Mouse (Mus musculus) forebrain, embryonic 12.5 days (tissue): ENCODE results near the gene Mpp2. TPM values are rescaled to one million over a fixed set of nuclear protein-coding genes. Genes with fewer than 3 reads are reported as not detected.

Experiments
- ATAC-seq: fragments of 200-750 bp; cut with Nextera tagmentation; 2 replicates; pipeline ENCODE4 v1.8.0; 2017; ENCODE audit warnings: moderate TSS enrichment; ENCODE audit not compliant: low FRiP score
- H3K27ac ChIP-seq: fragments of 300-500 bp; sonication (generic); 2 replicates; pipeline ENCODE4 v1.5.1; 2016; ENCODE audit warnings: mild to moderate bottlenecking
- H3K27me3 ChIP-seq: fragments of 300-500 bp; sonication (generic); 2 replicates; pipeline ENCODE4 v1.6.1; 2016; ENCODE audit warnings: mild to moderate bottlenecking
- H3K36me3 ChIP-seq: fragments of 300-500 bp; sonication (generic); replicated peaks from 2 replicates; pipeline ENCODE4 v1.6.1; 2016; ENCODE audit warnings: mild to moderate bottlenecking
- H3K4me1 ChIP-seq: fragments of 300-500 bp; sonication (generic); 2 replicates; pipeline ENCODE4 v1.6.1; 2016
- H3K4me2 ChIP-seq: fragments of 300-500 bp; sonication (generic); 2 replicates; pipeline ENCODE4 v1.6.1; 2016; ENCODE audit warnings: mild to moderate bottlenecking, moderate library complexity
- H3K4me3 ChIP-seq: fragments of 300-500 bp; sonication (generic); replicated peaks from 2 replicates; pipeline ENCODE4 v1.5.1; 2016; ENCODE audit warnings: mild to moderate bottlenecking
- H3K9ac ChIP-seq: fragments of 300-500 bp; sonication (generic); 2 replicates; pipeline ENCODE4 v1.6.1; 2016; ENCODE audit warnings: mild to moderate bottlenecking
- H3K9me3 ChIP-seq: fragments of 300-500 bp; sonication (generic); 2 replicates; pipeline ENCODE4 v1.6.1; 2016
- WGBS: fragments of 180-500 bp; shearing (Covaris S2); methylation state at CpG from one replicate; pipeline ENCODE4 v1.1.7; 2016; 5-methylcytosine and 5-hydroxymethylcytosine counted together
- polyA plus RNA-seq: library from polyadenylated mRNA; unstranded; fragments of >200 nt; fragmentation: Nextera tagmentation; extraction: Ambion mirVana; gene quantifications from 2 replicates; pipeline ENCODE4 v1.2.1, GENCODE M21; 2016

Gene Mpp2
- polyA plus RNA-seq, 1 experiment from 2014 or later = 24.9 TPM

DNA sequence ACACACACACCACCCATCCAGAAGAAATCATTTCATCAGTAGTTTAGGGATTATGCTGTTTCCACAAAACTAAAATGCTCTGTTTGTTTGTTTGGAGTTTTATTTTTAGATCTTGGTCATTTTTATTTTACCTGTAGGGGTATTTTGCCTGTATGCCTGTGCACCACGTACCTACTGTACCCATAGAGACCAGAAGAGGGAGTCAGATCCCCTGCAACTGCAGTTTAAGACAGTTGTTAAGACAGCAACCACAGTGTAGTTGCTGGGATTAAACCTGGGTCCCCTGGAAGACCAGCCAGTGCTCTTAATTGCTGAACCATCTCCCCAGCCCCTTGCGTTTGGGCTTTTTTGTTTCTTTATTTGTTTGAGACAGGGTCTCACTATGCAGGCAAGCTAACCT, 19.3 kb downstream of the Mpp2 start:
- 29% methylated on average over 2 of the region's 2 CpGs for WGBS
- Histone ChIP-seq H3K4me1 (peaks cover 7% of the 10 kb centered on the region), H3K27ac (no peak overlapping the region), H3K36me3 (peaks cover 6% of the 10 kb centered on the region), H3K4me2 (no peak overlapping the region), H3K9me3 (no peaks in the 10 kb centered on the region), H3K9ac (no peak overlapping the region), H3K4me3 (no peak overlapping the region), H3K27me3 (no peaks in the 10 kb centered on the region)
- ATAC-seq = no peak

DNA sequence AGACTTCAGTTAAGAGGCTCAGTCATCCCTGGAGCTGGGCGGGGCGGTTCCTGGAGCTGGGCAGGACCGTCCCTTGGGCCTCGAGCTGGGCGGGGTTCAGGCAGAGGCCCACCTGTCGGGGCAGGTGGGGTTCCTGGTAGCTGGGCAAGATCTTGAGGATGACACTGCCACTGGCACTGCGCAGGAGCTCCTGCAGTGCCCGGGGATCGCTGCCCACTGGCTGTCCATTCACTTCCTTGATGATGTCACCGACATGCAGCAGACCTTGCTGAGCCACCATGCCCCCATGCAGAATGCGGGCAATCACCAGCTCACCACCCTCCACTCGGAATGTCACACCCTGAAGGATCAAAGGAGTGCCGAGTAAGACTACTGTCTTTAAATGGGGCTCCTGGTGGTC, 25.2 kb downstream of the Mpp2 start:
- Histone ChIP-seq H3K4me3 (no peak overlapping the region), H3K9ac (0 out of 2 replicates have a peak overlapping the region, but pooled peaks have one; percentile 17), H3K9me3 (no peaks in the 10 kb centered on the region), H3K4me1 (peaks cover 8% of the 10 kb centered on the region), H3K36me3 (peaks cover 39% of the 10 kb centered on the region), H3K27me3 (peaks cover 16% of the 10 kb centered on the region), H3K4me2 (no peak overlapping the region), H3K27ac (no peak overlapping the region)
- 80% methylated on average over 13 of the region's 13 CpGs for WGBS
- ATAC-seq = no peak

DNA sequence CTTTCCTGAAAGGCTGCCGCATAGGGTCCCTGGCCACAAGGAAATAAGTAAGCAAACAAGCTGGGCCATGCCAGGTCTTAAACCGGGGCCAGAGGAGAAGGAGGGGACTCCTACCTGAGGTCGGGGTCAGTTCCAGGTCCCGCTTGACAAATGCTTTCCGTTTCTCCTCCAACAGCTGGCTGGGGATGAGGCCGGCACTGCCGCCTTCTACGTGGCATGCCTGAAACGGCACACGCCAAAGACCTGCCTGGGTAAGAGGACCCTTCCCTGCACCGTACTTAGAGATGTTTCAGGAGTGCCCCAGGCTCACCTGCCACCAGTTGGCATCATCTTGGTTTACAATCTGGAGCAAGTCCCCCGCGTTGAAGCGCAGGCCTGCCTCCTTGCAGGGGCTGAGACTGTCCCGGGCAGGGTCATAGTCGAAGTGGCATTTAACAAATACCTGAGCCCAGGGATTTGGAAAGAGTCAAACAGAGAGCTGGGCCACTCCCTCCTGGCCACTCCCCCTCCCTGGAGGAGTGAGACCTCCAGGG, 26.3 kb downstream of the Mpp2 start:
- Histone ChIP-seq H3K9me3 (no peaks in the 10 kb centered on the region), H3K4me2 (peak overlapping the region; percentile 76; the same call in 1 of the 2 replicates), H3K9ac (0 out of 2 replicates have a peak overlapping the region, but pooled peaks have one; percentile 65), H3K4me3 (peak overlapping the region; percentile 40; the same call in 1 of the 2 replicates), H3K27me3 (peaks cover 16% of the 10 kb centered on the region), H3K27ac (no peak overlapping the region), H3K36me3 (peaks cover 45% of the 10 kb centered on the region), H3K4me1 (peaks cover 8% of the 10 kb centered on the region)
- no peak for ATAC-seq
- WGBS = 30% methylated on average over 16 of the region's 16 CpGs

DNA sequence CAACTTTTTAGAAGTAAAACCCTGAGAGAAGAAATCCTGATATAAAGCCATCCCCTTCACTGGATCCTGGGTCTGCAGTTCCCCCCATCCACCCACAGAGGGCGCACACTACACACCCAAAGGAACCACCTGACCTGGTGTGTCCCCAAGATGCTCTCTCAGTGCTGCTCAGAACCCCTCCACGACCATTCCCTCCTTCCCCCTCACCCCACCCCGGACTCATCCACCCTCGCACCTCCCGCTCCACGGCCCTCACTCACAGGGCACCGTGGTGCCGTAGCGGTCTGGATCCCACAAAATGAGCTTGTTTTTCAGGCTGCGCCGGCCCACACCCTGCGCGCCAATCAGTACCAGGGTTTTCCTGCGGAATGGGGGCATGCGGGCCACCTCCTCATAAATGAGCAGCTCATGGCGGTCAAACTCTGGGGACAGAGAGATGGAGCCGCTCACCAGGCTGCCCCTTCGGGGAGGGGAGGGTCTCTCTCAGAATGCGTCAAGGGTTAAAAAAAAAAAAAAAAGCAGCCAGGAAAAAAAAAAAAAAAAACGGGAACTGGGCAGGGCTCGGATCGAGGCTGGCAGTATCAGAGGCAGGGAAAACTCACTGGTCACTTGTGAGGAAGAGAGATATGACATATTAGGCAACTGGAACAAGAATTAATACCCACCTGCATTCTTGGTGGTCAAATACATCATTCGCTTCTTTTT, 26.9 kb downstream of the Mpp2 start:
- Histone ChIP-seq H3K4me1 (peaks cover 8% of the 10 kb centered on the region), H3K36me3 (peaks cover 48% of the 10 kb centered on the region), H3K27ac (no peak overlapping the region), H3K9ac (peak overlapping the region; percentile 65), H3K9me3 (no peaks in the 10 kb centered on the region), H3K27me3 (peaks cover 16% of the 10 kb centered on the region), H3K4me3 (peak overlapping the region; percentile 40), H3K4me2 (peak overlapping the region; percentile 76)
- peak; percentile 85 for ATAC-seq
- 2% methylated on average over 22 of the region's 23 CpGs for WGBS

DNA sequence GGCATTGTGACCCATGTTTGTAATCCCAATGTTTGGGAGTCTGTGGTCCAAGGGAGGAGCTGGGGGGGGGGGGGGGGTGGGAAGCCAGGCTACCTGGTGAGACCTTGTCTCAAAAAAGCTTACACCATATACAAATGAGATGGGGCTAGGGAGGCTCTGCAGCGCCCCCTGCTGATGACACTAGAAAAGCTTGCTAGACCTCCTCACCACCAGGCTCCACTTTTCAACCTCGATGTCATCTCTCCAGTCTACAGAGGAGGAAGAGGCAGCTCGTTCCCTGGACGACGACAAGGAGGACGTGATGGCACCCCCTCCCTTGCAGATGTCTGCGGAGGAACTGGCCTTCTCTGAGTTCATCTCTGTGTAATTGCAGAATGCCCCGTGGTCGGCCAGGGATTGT, 34.5 kb downstream of the Mpp2 start:
- 29% methylated on average over 9 of the region's 9 CpGs for WGBS
- ATAC-seq = no peak
- Histone ChIP-seq H3K9ac (no peak overlapping the region), H3K9me3 (no peaks in the 10 kb centered on the region), H3K27ac (no peak overlapping the region), H3K27me3 (0 out of 2 replicates have a peak, but pooled peaks cover 3% of the 10 kb centered on the region), H3K36me3 (peaks cover 16% of the 10 kb centered on the region), H3K4me3 (no peak overlapping the region), H3K4me1 (no peaks in the 10 kb centered on the region), H3K4me2 (no peak overlapping the region)

DNA sequence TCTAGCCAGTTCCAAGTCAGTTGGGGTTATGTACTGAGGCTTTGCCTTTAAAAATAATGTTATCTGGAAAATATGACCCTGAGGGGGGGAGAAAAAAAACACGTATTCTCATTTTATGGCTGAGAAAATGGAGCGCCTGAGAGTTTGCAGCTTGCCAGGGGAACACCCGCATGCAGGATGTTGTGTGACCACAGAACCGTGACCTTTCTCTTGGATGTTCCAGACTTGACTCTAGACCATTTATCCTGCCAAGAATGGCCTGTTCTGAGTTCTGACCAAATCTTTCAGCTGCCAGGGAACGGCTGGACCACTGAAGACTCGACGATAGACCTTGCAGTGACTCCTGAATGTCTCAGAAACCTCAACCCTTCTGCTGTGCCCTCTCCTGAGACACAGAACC, 35.1 kb downstream of the Mpp2 start:
- H3K4me2 ChIP-seq = no peak overlapping the region
- H3K4me1 ChIP-seq = no peaks in the 10 kb centered on the region
- no peak for ATAC-seq
- H3K27ac ChIP-seq = no peak overlapping the region
- 0 out of 2 replicates have a peak, but pooled peaks cover 3% of the 10 kb centered on the region for H3K27me3 ChIP-seq
- peaks cover 10% of the 10 kb centered on the region; the same call in 1 of the 2 replicates for H3K36me3 ChIP-seq
- 89% methylated on average over 7 of the region's 7 CpGs for WGBS
- no peak overlapping the region for H3K9ac ChIP-seq
- H3K9me3 ChIP-seq = no peaks in the 10 kb centered on the region
- H3K4me3 ChIP-seq = no peak overlapping the region

DNA sequence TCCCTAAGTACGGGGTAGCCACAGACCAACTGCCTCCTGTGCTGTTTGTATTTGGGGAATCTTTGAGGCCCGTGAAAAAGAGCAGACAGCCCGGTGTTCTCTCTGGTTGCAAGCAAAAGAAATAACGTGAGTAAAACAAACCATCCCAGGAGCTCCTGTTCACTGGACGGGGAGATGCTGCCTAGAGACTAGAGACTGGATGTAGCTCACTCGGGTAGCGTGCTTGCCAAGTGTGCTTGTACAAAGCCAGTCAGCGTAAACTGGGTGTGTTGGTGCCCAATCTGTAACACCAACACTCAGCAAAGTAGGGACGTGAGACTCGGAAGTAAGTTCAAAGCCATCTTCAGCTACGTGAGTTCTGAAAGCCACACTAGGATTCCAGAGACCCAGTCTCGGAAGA, 35.6 kb downstream of the Mpp2 start:
- Histone ChIP-seq H3K27ac (no peak overlapping the region), H3K4me3 (no peak overlapping the region), H3K36me3 (0 out of 2 replicates have a peak, but pooled peaks cover 5% of the 10 kb centered on the region), H3K27me3 (0 out of 2 replicates have a peak, but pooled peaks cover 3% of the 10 kb centered on the region), H3K4me1 (no peaks in the 10 kb centered on the region), H3K4me2 (no peak overlapping the region), H3K9ac (no peak overlapping the region), H3K9me3 (no peaks in the 10 kb centered on the region)
- ATAC-seq = no peak
- 84% methylated on average over 12 of the region's 12 CpGs for WGBS

DNA sequence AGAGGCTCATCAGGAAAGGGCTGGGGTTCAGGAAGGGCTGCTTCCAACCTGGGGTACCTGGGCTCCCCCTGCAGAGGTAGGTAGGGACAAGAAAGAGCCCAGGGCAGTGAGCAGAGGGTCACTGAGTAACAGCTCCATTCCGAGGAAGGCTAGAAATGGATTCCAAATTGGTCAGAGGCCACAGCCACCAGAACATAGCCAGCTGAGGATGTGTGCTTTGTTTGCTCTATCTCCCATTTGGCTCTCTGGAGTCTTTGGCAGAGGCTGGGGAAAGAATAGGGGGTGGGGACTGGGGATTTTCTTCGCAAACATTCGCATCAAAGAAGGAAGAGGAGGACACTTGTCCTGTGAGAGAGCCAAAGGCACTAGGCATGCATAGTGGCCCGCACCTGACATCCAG, 36.4 kb downstream of the Mpp2 start:
- H3K4me3 ChIP-seq = no peak overlapping the region
- H3K9ac ChIP-seq = no peak overlapping the region
- 0 out of 2 replicates have a peak, but pooled peaks cover 3% of the 10 kb centered on the region for H3K27me3 ChIP-seq
- WGBS = 50% methylated on average over 4 of the region's 4 CpGs
- no peak overlapping the region for H3K4me2 ChIP-seq
- H3K36me3 ChIP-seq = 0 out of 2 replicates have a peak, but pooled peaks cover 3% of the 10 kb centered on the region
- H3K9me3 ChIP-seq = no peaks in the 10 kb centered on the region
- H3K4me1 ChIP-seq = no peaks in the 10 kb centered on the region
- ATAC-seq = no peak
- no peak overlapping the region for H3K27ac ChIP-seq

DNA sequence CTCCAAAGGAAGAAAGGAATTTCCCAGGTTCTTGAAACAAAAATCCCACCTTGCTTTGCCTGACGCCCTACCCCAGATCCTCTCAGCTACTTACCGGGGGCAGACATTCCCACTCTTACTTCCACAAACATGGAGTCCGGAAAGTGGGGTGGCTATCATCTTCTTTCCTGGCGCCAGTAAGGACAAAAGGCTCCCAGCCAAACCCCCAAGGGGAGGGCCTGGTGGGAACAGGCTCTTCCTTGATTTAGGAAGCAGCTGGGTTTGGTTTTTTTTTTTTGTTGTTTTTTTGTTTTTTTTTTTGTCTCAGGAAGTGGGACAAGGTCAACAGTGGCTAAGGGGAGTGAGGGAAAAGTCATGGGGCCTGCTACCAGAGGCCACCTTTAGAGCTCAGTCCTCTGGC, 36.8 kb downstream of the Mpp2 start:
- no peak for ATAC-seq
- Histone ChIP-seq H3K27ac (no peak overlapping the region), H3K9me3 (no peaks in the 10 kb centered on the region), H3K4me2 (no peak overlapping the region), H3K27me3 (0 out of 2 replicates have a peak, but pooled peaks cover 3% of the 10 kb centered on the region), H3K4me3 (no peak overlapping the region), H3K36me3 (no peaks in the 10 kb centered on the region), H3K4me1 (no peaks in the 10 kb centered on the region), H3K9ac (no peak overlapping the region)
- WGBS = 75% methylated on average over 4 of the region's 4 CpGs

DNA sequence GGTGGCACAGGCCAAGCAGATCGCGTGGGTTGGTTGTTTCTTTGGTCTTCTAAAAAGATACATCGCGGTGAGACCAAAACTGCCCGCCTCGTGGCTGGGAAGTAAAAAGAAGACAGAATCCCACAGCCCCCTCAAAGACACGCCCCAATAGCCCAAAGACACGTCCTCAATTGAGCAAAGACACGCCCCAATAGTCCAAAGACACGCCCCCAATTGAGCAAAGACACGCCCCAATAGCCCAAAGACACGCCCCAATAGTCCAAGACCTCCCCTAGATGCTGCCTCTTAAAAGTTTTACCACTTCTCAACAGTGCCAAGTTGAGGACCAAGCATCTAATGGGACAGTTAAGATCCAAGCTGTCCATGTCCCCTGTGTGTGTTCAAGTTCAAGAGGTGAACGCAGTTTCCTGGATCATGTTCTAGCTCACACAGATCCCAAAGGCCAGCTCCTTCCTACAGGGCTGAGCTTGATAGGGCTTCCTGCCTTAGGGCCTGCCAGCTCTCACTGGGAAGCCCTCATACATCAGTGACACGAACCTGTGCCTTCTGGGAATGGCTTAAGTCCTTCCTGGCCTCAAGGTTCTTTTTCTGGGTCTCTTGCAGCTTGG, 38.3 kb downstream of the Mpp2 start:
- H3K4me2 ChIP-seq = no peak overlapping the region
- H3K27me3 ChIP-seq = 0 out of 2 replicates have a peak, but pooled peaks cover 3% of the 10 kb centered on the region
- ATAC-seq = no peak
- H3K9ac ChIP-seq = no peak overlapping the region
- H3K27ac ChIP-seq = no peak overlapping the region
- peaks cover 14% of the 10 kb centered on the region for H3K9me3 ChIP-seq
- no peaks in the 10 kb centered on the region for H3K4me1 ChIP-seq
- no peaks in the 10 kb centered on the region for H3K36me3 ChIP-seq
- no peak overlapping the region for H3K4me3 ChIP-seq
- WGBS = 56% methylated on average over 14 of the region's 14 CpGs

DNA sequence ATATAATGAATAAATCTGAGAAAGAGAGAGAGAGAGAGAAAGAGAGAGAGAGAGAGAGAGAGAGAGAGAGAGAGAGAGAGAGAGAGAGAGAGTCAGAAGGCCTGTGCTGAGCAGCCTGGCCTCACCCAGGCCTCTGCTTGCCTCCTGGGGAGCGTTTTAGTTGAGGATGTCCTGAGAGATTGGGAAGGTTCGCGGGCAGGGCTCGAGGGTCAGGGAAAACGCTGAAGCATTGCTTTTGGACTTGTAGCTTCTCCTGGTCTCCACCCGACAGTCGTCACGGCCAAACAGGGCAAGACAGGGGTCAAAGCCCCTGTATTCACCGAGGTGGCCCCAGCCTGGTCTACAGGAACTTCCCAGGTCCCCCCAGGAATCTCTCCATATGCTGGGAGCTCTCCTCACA, 41.7 kb downstream of the Mpp2 start:
- no peaks in the 10 kb centered on the region for H3K36me3 ChIP-seq
- H3K9ac ChIP-seq = no peak overlapping the region
- H3K9me3 ChIP-seq = peaks cover 17% of the 10 kb centered on the region
- no peak overlapping the region for H3K4me2 ChIP-seq
- H3K27me3 ChIP-seq = 0 out of 2 replicates have a peak, but pooled peaks cover 3% of the 10 kb centered on the region
- no peak overlapping the region for H3K4me3 ChIP-seq
- H3K27ac ChIP-seq = no peak overlapping the region
- no peak for ATAC-seq
- WGBS = 78% methylated on average over 9 of the region's 9 CpGs
- H3K4me1 ChIP-seq = no peaks in the 10 kb centered on the region

DNA sequence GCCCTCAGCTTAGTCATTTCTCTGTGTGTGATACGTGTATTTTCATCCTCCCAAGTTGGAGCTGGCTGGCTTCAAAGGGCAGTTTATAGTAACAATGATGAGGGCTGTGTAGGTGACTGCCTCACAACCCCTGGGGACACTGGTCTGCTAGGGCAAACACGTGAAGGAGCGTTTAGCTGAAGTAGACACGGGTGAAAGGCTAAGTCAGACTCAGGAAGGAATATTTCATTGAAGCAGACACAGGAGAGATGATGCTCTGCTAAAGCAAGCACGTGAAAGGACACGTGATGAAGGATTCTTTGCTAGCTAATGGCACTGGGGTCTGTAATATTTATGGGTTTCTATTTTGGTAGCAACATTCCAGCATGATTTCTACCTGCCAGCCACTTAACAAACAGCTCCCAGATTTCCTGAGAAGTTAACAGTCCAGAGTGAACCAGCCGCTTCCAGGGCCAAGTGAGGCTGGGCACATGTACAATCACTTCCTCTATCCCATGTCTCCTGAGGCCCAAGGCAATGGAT, 43.6 kb downstream of the Mpp2 start:
- H3K27me3 ChIP-seq = no peaks in the 10 kb centered on the region
- H3K36me3 ChIP-seq = no peaks in the 10 kb centered on the region
- no peak overlapping the region for H3K27ac ChIP-seq
- no peak overlapping the region for H3K4me2 ChIP-seq
- H3K4me1 ChIP-seq = no peaks in the 10 kb centered on the region
- ATAC-seq = no peak
- no peak overlapping the region for H3K4me3 ChIP-seq
- no peak overlapping the region for H3K9ac ChIP-seq
- peaks cover 17% of the 10 kb centered on the region for H3K9me3 ChIP-seq
- WGBS = 88% methylated on average over 7 of the region's 7 CpGs
